Mouse (Mus musculus) small intestine, adult 2 months (tissue): ENCODE data around the gene A830018L16Rik. TPM values are rescaled to one million over a fixed set of nuclear protein-coding genes. Genes with fewer than 3 reads are reported as not detected.

Source experiments
- H3K27ac ChIP-seq: fragments of 200-500 bp; 2 replicates; pipeline ENCODE4 v1.5.1; 2012; ENCODE audit warnings: low read depth, low read length, control low read depth, inconsistent platforms; ENCODE audit not compliant: insufficient read depth
- H3K27me3 ChIP-seq: fragments of 200-500 bp; 2 replicates; pipeline ENCODE4 v1.6.1; 2012; ENCODE audit warnings: mild to moderate bottlenecking, moderate library complexity, low read length, inconsistent platforms; ENCODE audit not compliant: control insufficient read depth, insufficient read depth
- H3K36me3 ChIP-seq: fragments of 200-500 bp; 2 replicates; pipeline ENCODE4 v1.6.1; 2012; ENCODE audit warnings: mild to moderate bottlenecking, low read length, control low read depth, inconsistent platforms; ENCODE audit not compliant: control insufficient read depth, insufficient read depth
- H3K4me1 ChIP-seq: fragments of 200-500 bp; 2 replicates; pipeline ENCODE4 v1.6.1; 2012; ENCODE audit warnings: low read length, inconsistent platforms, mixed read lengths; ENCODE audit not compliant: control insufficient read depth, insufficient read depth, insufficient read length
- H3K4me3 ChIP-seq: fragments of 200-500 bp; 2 replicates; pipeline ENCODE4 v1.5.1; 2012; ENCODE audit warnings: low read depth, mild to moderate bottlenecking, control low read depth, inconsistent platforms, low read length, moderate library complexity
- CTCF ChIP-seq: fragments of 200-500 bp; IDR thresholded peaks from 2 replicates; pipeline ENCODE4 v1.5.1; 2012; ENCODE audit warnings: low read depth, mild to moderate bottlenecking, control low read depth, inconsistent platforms, low read length, moderate library complexity, mixed read lengths; ENCODE audit not compliant: insufficient replicate concordance, insufficient read length; ENCODE audit errors: extremely low read depth
- POLR2A ChIP-seq: fragments of 200-500 bp; IDR thresholded peaks from 2 replicates; pipeline ENCODE4 v1.6.1; 2012; ENCODE audit warnings: low read depth, mild to moderate bottlenecking, control low read depth, inconsistent platforms, low read length, moderate library complexity
- WGBS: fragments of 180-500 bp; shearing (Covaris S2); methylation state at CpG from one replicate; pipeline ENCODE4 v1.1.7; 2018; 5-methylcytosine and 5-hydroxymethylcytosine counted together
- polyA plus RNA-seq: library from polyadenylated mRNA; depleted of rRNA; stranded (reverse); fragments of >200 nt; gene quantifications from 2 replicates; pipeline ENCODE4 v1.2.3, GENCODE M21; 2012; rRNA removed

The A830018L16Rik gene
- not detected in 2 replicates for polyA plus RNA-seq

DNA sequence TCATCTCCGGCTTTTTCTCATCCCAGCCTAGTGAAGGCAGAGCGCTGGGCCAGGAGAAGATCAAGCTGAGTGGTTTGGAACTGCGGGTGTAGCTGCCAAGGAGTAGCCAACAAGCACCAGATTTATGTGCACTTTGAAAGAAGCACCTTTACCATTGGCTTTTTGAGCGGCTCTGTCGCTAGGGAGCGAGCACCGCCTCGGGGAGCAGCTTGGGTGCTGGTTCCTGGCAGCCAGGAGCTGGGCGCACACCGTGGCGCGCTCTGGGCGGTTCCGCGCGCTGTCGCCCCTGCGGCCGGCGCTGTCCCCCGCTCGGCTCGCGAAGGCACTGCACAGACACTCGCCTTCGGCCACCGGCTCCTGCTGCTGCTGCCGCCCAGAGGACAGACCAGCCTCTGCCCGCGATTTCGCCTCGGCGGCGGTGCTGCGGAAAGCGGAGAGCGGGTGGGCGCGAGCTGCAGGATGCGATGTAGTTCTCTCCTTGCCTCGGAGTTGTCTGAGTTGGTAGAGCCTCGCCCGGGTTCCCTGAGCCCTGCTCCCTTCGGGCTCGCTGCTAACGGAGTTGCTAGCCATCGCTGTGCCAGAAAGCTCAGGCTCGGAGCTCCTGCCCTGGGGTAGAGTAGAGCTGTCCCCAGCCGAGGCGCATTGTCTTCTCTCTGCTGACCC lies at the start of gene A830018L16Rik:
Gene A830018L16Rik, plus strand, starts transcription at position 212 of the 663 bp plus-strand sequence.
- peak within 1 kb of the TSS; percentile 2; the same call in 1 of the 2 replicates for H3K4me3 ChIP-seq
- H3K36me3 ChIP-seq: no peaks in the 10 kb centered on the region
- H3K4me1 ChIP-seq: no peaks in the 10 kb centered on the region
- H3K27ac ChIP-seq: no peak within 1 kb of the TSS
- WGBS: 3% methylated on average over 49 of the region's 50 CpGs
- TF ChIP-seq POLR2A (no peak), CTCF (no peak)
- no peaks in the 10 kb centered on the region for H3K27me3 ChIP-seq

DNA sequence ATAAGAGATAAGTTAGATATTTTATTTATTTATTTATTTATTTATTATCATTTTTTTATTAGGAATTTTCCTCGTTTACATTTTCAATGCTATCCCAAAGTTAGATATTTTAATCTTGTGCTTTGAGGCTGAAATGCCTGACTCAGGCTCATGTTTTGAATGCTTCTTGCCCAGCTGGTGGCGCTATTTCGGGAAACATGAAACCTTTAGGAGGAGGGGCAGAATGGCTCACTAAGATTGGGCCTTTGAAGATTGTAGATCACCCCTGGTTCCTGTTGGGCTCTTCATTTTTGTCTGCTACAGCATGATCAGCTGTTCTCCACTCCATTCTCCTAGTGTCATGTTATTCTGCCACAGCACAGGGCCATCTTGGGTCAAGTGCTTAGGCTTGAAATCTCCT lies 28.1 kb upstream of the A830018L16Rik start:
- no peaks in the 10 kb centered on the region for H3K4me1 ChIP-seq
- no peak overlapping the region for H3K4me3 ChIP-seq
- no peaks in the 10 kb centered on the region for H3K27me3 ChIP-seq
- 50% methylated on average over 3 of the region's 3 CpGs for WGBS
- no peaks in the 10 kb centered on the region for H3K36me3 ChIP-seq
- no peak overlapping the region for H3K27ac ChIP-seq
- no peak for TF ChIP-seq POLR2A

DNA sequence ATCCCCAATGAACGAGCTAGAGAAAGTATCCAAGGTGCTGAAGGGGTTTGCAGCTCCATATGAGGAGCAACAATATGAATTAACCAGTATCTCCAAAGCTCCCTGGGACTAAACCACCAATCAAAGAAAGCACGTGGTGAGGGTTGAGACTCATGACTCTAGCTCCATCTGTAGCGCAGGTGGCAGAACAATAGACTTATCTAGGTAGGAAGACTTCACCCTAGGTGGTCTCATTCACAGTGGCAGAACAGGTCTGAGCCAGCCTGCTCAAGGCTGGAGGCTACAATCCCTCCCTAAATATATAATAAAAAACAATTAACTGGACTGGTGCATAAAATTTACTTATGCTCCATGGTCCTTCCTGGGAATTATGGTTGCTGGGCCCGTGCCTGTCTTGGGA lies 18.5 kb upstream of the A830018L16Rik start:
- Histone ChIP-seq H3K4me3 (no peak overlapping the region), H3K4me1 (no peaks in the 10 kb centered on the region), H3K27ac (no peak overlapping the region), H3K36me3 (no peaks in the 10 kb centered on the region), H3K27me3 (no peaks in the 10 kb centered on the region)
- 53% methylated on average over 4 of the region's 4 CpGs for WGBS
- TF ChIP-seq POLR2A (no peak), CTCF (no peak)

DNA sequence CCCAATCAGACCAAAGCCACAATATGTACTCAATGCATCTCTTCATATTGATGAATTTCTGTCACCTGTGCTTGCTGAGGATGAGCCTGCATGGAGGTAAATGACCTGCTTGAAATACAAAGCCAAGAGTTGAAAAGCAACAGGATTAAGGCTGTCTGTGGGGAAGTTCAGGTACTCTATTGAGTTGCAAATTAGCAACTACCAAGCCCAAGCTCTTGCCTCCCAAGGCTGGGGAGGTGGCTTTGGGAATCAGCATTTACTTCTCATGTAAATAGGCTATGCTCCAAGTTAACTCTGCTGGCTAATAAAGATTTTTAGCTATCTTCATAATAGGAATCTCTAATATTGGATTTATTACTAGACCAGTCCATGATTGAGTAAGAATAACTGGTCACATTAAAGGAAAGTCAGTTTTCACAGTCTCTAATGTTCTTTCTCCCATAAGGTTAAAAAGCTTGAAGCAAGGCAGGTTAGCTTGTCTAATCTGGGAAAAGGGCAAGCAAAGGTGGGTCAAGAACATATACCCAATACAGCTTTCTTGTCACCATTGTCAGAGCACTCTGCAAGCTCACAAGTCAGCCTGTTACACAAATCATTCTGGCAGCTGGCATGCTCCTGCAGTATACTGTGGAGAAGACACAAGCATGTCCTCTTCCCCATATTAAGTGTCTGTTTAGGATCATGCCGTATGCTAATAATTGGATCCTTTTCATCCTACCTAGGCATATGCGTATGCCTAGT lies 17.7 kb upstream of the A830018L16Rik start:
- no peak overlapping the region for H3K4me3 ChIP-seq
- no peaks in the 10 kb centered on the region for H3K36me3 ChIP-seq
- H3K27me3 ChIP-seq: no peaks in the 10 kb centered on the region
- H3K27ac ChIP-seq: no peak overlapping the region
- no peaks in the 10 kb centered on the region for H3K4me1 ChIP-seq
- no peak for TF ChIP-seq CTCF
- WGBS: 96% methylated on average over 2 of the region's 2 CpGs

DNA sequence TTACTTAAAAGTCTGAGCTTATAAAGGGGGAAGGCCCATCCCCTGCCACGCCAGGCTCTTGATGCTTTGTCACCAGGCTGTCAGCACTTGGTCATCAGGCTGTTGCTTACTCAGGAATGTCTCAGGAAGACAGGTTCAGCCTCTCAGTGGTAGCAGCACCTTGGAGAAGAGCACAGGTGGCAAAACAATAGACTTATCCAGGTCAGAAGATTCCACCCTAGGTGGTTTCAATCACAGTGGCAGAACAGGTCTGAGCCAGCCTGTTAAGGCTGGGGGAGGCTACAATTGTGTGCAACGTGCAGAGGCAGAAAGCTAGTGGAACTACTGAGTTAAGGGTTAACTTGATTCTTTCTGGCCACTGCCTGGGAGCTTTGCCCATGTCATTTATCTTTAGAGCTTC lies 12.7 kb upstream of the A830018L16Rik start:
- H3K4me3 ChIP-seq: no peak overlapping the region
- H3K36me3 ChIP-seq: no peaks in the 10 kb centered on the region
- no peak overlapping the region for H3K27ac ChIP-seq
- H3K27me3 ChIP-seq: no peaks in the 10 kb centered on the region
- no peak for TF ChIP-seq POLR2A
- no peak for TF ChIP-seq CTCF
- H3K4me1 ChIP-seq: no peaks in the 10 kb centered on the region
- WGBS: 24% methylated on average over 2 of the region's 2 CpGs

DNA sequence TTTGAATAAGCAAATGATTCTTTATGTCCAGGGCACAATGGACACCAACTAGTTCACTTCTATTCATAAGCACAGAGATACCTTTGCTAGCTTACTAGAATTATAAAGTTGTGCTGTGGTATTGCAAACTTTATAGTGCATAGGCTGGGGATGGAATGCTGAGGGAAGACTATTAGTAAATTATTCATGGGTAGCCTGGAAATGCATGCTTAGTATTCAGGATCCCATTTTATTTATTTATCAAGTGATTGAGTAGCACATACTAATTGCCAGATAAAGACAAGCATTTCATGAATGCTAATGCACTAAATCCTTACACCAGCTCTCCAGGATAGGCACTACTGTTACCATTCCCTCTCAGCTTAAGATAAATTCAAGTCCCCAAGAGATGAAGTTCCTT lies 8.4 kb upstream of the A830018L16Rik start:
- TF ChIP-seq CTCF (no peak), POLR2A (no peak)
- H3K4me1 ChIP-seq: no peaks in the 10 kb centered on the region
- no peaks in the 10 kb centered on the region for H3K27me3 ChIP-seq
- no peaks in the 10 kb centered on the region for H3K36me3 ChIP-seq
- no peak overlapping the region for H3K4me3 ChIP-seq
- H3K27ac ChIP-seq: no peak overlapping the region

DNA sequence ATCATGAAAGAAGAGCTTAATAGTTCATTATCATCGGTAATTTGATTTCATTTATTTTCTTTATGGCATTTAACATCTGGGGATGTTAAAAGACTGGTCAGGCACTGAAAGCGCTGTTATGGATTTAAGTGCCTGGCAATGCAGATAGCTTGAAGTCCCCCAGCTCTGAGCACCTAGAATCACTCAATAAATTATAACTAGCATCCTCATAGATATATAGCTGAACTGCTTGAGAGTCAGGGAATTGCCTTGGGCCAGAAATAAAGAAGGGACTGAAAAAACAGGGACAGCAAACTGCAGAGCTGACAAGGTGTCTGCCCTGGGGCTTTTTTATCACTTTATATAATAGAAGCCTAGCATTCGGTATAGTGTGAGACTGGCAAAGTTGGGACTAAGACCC lies 7.9 kb upstream of the A830018L16Rik start:
- H3K27me3 ChIP-seq: no peaks in the 10 kb centered on the region
- no peak overlapping the region for H3K4me3 ChIP-seq
- no peak overlapping the region for H3K27ac ChIP-seq
- no peaks in the 10 kb centered on the region for H3K4me1 ChIP-seq
- WGBS: 87% methylated on average over 3 of the region's 3 CpGs
- no peaks in the 10 kb centered on the region for H3K36me3 ChIP-seq
- TF ChIP-seq POLR2A (no peak), CTCF (no peak)
